Mouse (Mus musculus) retina, embryonic 14.5 days (tissue): ENCODE data around the gene Slc27a1.

Experiments
- DNase-seq: peaks from one replicate; pipeline ENCODE4 v3.0.0-alpha.2; 2015; ENCODE audit warnings: low spot score

The Slc27a1 gene

GRCm38 (mm10) chr8:71588762-71589161 is 20.1 kb downstream of the Slc27a1 start:
- no peak for DNase-seq

DNA sequence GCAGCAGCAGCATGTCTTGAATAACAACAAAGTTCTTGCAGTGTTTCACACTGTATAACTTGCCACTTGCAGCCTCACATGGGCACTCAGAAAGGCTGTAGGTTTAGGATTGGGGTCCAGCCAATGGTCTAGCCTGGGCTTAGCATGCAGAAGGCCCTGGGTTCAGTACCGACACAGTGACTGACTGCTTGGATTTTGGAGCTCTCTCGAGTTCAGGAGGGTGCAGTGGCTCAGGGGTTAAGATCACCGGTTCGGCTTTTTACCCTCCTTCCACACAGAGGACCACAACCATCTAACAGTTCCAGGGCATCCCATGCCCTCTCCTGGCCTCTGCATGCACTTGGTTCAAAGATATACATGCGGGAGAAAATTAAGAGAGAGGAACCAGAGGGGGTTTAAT is 22.3 kb downstream of the Slc27a1 start:
- DNase-seq = no peak

DNA sequence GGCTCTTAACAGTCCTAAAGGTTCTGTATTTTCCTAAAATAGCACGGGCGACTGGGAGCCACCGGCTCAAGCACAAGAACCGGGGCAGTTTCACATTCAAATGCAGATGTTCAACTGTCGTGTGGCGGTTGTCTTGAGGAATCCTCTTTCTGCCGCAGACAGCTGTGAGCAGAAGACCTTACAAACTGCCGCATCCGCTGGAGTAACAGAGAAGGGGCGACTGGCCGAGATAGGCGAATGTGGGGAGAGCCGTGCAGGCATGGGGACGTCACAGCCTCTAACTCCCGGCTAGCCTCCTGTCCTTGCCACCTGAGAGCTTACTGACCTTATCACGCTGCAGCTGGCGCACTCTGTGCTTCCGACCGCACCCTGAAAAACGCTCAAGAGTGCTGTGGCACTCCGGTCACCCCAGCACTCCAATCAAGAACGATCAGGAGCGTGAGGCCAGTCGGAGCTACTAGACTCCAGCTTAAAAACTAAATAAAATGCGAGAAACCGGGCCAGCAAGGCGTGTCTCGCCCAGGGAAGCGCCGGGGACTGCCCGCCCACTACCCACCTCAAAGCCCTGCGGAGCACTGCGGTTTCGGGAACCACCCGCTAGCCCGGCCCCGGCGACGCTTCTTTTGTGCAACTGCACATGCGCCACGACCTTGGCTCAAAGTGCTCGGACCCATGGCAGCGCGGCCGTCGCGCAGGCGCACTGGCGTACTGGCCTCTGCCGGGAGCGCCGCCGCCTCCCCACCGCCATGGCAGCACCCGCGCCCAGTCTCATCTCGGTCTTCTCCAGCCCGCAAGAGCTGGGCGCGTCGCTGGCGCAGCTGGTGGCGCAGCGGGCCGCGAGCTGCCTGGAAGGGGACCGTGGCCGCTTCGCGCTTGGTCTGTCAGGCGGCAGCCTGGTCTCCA is 23.0 kb downstream of the Slc27a1 start, which contains the start of gene Pgls:
Gene Pgls (plus strand): TSS at position 706 of the 903 bp plus-strand sequence.
- peak; percentile 97 for DNase-seq

- DNase-seq = no peak
Observed at GRCm38 (mm10) chr8:71592374-71593170, 23.9 kb downstream of the Slc27a1 start.

GRCm38 (mm10) chr8:71593556-71594323 is 25.1 kb downstream of the Slc27a1 start:
- no peak for DNase-seq

- DNase-seq = no peak
Observed at GRCm38 (mm10) chr8:71594324-71594722, 25.6 kb downstream of the Slc27a1 start.

DNA sequence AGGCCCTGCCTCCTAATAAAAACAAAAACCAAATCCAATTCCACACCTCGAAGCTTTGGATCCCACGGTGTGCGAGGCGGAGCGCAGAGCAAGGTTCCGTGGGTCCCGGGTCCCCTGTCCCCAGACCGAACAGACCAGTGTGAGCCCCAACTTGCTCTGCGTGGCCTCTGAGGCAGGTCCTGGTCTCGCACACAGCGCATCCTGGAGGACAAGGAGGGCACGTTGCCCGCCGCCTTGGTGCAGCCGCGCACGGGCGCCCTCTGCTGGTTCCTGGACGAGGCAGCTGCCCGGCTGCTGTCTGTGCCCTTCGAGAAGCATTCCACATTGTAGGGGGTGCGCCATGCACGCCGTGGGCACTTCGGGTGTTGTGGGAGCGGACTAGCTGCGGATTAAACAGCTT is 27.2 kb downstream of the Slc27a1 start:
- DNase-seq = peak; percentile 89

DNA sequence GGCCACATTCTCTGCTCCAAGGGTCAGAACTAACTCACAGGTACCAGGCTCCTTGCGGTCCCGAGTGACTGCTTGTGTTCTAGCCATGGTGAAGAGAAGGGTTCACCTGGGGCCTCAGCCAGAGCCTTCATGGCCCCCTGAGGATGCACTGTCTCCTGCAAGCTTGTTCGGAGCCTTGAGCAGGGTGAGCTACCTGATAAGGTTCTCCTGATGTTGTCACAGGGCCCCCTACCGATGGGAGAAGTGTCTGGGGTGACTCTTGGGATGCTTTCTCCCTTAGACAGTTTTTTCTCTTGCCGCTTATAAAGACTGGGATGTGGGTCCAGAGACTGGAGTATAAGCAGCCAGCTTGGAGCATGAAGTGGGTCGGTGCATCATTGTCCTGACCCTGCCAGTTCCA is 27.7 kb downstream of the Slc27a1 start:
- DNase-seq = no peak

- DNase-seq = no peak
Observed at GRCm38 (mm10) chr8:71596798-71597197, 28.1 kb downstream of the Slc27a1 start.

GRCm38 (mm10) chr8:71597451-71597850 is 28.8 kb downstream of the Slc27a1 start, which contains the start of gene Fam129c:
Gene Fam129c (plus strand): TSS chr8:71597648.
- DNase-seq = no peak

DNA sequence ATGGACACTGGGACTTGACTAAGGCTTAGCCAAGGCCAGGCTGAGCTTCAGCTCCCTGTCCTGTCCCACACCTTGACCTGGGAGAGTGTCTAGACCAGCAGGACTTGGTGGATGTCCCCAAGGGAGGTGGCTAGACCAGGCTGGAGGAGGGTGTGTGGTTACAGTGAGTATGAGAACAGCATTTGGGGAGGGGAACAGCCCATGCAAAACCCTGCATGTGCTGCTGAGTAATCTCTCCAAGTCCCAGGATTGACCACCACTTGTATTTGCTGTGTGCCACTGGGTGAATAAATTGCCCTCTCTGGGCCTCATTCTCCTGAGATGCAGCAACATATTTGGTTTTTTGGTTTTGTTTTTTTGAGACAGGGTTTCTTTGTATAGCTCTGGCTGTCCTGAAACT is 29.7 kb downstream of the Slc27a1 start:
- no peak for DNase-seq

DNA sequence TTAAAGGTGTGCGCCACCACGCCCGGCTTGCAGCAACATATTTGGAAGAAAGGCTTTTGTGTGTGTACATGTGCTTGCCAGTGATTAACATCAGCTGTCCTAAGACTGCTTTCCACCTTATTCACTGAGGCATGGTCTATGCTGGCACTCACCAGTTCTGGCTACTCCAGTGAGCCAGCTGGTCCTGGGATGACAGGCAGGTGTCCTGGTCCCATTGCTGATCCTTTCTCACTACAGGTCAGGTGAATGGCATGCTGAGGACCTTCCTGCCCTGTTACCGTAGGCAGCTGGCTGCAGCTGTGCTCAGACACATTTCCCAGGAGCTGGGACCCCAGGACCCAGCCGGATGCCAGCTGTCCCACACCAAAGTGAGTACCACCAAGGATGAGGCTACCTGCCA is 30.2 kb downstream of the Slc27a1 start:
- DNase-seq = no peak

DNA sequence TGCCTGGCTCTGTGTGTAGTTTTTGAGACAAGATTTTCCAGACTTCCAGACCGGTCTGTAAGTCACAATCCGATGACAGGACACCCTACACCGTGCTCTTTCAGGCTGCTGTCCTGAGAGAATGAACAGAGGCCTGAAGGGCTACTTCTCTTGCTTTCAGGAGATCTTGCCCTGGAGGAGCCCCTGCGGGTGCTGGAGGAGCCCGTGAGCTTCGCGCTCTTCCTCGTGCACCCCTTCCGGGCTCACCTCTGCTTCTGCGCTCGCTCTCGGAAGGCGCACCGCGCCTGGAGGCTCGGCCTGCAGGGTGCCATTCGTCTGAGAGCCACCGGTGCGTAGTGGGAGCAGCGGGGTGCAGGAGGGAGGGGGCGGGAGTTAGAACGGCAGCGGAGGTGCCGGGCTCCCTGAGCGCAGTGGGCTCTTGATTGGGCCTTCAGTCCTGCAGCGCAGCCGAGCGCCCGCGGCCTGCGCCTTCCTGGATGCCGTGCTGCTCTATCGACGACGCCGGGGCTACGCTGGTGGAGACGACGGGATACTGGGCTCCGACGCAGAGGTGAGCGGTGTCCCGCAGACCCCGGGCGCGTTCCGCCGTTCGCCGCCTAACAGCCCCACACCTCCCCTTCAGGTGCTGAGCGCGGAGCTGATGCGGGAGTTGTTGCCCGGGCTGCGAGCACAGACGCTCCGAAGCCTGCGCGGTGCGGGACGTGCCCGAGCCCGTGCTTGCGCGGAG is 33.4 kb downstream of the Slc27a1 start:
- DNase-seq = peak; percentile 24

- DNase-seq = peak; percentile 63
Observed at GRCm38 (mm10) chr8:71602666-71603334, 34.1 kb downstream of the Slc27a1 start.

GRCm38 (mm10) chr8:71604021-71604420 is 35.3 kb downstream of the Slc27a1 start:
- no peak for DNase-seq

- peak; percentile 98 for DNase-seq
Observed at GRCm38 (mm10) chr8:71610822-71611651, 42.4 kb downstream of the Slc27a1 start, which contains the start of gene Colgalt1. Gene Colgalt1 (plus strand): TSS chr8:71610998.

DNA sequence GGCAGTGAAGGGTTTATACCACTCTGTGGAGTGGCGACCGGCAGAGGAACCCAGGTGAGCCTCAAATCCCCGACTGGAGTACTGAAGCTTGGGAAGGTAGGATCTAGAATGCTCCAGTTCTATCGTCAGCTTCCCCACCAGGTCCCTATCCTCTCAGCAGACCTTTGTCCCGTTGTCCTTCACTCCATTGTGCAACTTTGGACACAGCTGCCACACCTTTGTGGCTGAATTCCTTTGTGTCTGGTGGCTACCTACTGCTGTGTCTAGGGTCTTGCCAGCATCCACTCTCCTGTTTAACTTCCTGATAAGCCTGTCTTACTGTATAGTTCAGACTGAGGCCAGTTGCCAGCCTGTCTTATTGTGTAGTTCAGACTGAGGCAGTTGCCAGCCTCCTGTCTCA is 43.5 kb downstream of the Slc27a1 start:
- no peak for DNase-seq

DNA sequence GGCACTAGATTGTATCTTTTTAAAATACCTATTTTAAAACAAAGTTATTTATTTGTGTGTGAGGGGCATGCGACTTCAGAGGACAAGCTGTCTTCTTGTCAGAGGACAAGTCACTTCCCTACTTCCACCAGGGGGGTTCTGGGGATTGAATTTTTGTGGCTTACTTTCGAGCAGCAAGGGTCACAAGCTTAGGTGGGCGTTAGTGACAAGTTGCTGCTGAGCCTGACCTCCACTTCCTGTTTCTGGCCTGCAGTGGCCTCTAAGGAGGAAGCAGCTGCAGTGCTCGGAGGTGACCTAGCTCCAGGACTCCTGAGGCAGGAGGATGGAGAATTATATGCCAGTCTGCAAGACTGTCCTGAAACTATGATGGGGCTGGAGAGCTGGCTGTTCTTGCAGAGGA is 44.7 kb downstream of the Slc27a1 start:
- no peak for DNase-seq

GRCm38 (mm10) chr8:71619786-71620185 is 51.1 kb downstream of the Slc27a1 start:
- DNase-seq = no peak

GRCm38 (mm10) chr8:71625088-71625487 is 56.4 kb downstream of the Slc27a1 start:
- no peak for DNase-seq
